Mouse (Mus musculus) liver, embryonic 14.5 days (tissue): ENCODE results near the gene Mrm1.

Source experiments
- CTCF ChIP-seq: IDR thresholded peaks from 2 replicates; pipeline ENCODE4 v1.5.1; 2016; ENCODE audit warnings: antibody characterized with exemption, low read depth, control low read depth
- EP300 ChIP-seq: IDR thresholded peaks from 2 replicates; pipeline ENCODE4 v1.6.1; 2016; ENCODE audit warnings: antibody characterized with exemption, low read depth

DNA sequence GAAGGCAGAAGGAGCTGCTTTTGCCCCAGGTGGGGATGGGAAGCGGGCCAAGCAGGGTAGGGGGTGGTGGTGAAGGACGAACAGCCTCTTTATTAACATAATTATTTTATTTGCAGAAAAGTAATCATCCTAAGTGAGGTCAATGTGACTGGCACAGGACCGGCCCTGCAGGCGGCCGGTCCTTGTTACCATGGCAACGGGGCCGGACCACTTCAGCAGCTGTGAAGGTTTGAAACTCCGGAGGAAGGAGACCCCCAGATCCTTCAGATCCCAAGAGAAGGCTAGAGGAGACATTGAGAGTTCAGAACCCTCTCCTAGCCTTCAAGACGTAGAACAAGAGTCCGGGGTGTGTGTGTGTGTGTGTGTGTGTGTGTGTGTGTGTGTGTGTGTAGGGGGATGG lies 22.3 kb downstream of the Mrm1 start:
- TF ChIP-seq EP300 (no peak), CTCF (no peak)
